Mouse (Mus musculus) hindbrain, embryonic 14.5 days (tissue): ENCODE data around the gene Gm5622. TPM values are rescaled to one million over a fixed set of nuclear protein-coding genes. Genes with fewer than 3 reads are reported as not detected.
"Not testable (repeated sequence)": the region's sequence is repeated elsewhere in the genome, so short reads cannot be mapped to it uniquely, and the experiment has no call there.

Experiments used
- ATAC-seq: fragments of 200-750 bp; cut with Nextera tagmentation; 2 replicates; pipeline ENCODE4 v1.8.0; 2017; ENCODE audit warnings: moderate number of reproducible peaks, mild to moderate bottlenecking, moderate TSS enrichment, moderate library complexity; ENCODE audit not compliant: low FRiP score
- DNase-seq: peaks from one replicate; pipeline ENCODE4 v3.0.0-alpha.2; 2015; ENCODE audit warnings: low spot score
- H3K27ac ChIP-seq: fragments of 300-500 bp; sonication (generic); 2 replicates; pipeline ENCODE4 v1.5.1; 2014; ENCODE audit warnings: mild to moderate bottlenecking, moderate library complexity
- H3K27me3 ChIP-seq: fragments of 300-500 bp; sonication (generic); 2 replicates; pipeline ENCODE4 v1.6.1; 2014; ENCODE audit warnings: mild to moderate bottlenecking, low read length, mixed read lengths; ENCODE audit not compliant: control insufficient read depth, insufficient read depth
- H3K36me3 ChIP-seq: fragments of 300-500 bp; sonication (generic); replicated peaks from 2 replicates; pipeline ENCODE4 v1.6.1; 2014; ENCODE audit not compliant: control insufficient read depth, insufficient read depth
- H3K4me1 ChIP-seq: fragments of 300-500 bp; sonication (generic); replicated peaks from 2 replicates; pipeline ENCODE4 v1.6.1; 2014; ENCODE audit warnings: antibody characterized with exemption, low read length, mixed read lengths; ENCODE audit not compliant: control insufficient read depth, insufficient read depth
- H3K4me2 ChIP-seq: fragments of 300-500 bp; sonication (generic); replicated peaks from 2 replicates; pipeline ENCODE4 v1.6.1; 2014; ENCODE audit warnings: mild to moderate bottlenecking, moderate library complexity
- H3K4me3 ChIP-seq: fragments of 300-500 bp; sonication (generic); replicated peaks from 2 replicates; pipeline ENCODE4 v1.5.1; 2014; ENCODE audit warnings: mild to moderate bottlenecking, low read length
- H3K9ac ChIP-seq: fragments of 300-500 bp; sonication (generic); 2 replicates; pipeline ENCODE4 v1.6.1; 2014
- H3K9me3 ChIP-seq: fragments of 300-500 bp; sonication (generic); 2 replicates; pipeline ENCODE4 v1.6.1; 2016; ENCODE audit warnings: low read length; ENCODE audit not compliant: control insufficient read depth
- WGBS: fragments of 180-500 bp; shearing (Covaris S2); extraction: QIAGEN DNeasy Blood & Tissue Kit; methylation state at CpG from one replicate; pipeline ENCODE4 v1.1.7; 2014; 5-methylcytosine and 5-hydroxymethylcytosine counted together
- polyA plus RNA-seq: library from polyadenylated mRNA; unstranded; fragments of >200 nt; fragmentation: Nextera tagmentation; extraction: Ambion mirVana; gene quantifications from 2 replicates; pipeline ENCODE4 v1.2.1, GENCODE M21; 2014

Gm5622 gene
- not detected in 2 replicates for polyA plus RNA-seq

GRCm38 (mm10) chr14:51552490-51552889 lies at the start of gene Gm5622:
Gene Gm5622 (plus strand): TSS chr14:51552790.
- no peaks in the 10 kb centered on the region for H3K4me1 ChIP-seq
- ATAC-seq (no peak), DNase-seq (no peak)
- H3K36me3 ChIP-seq = no peaks in the 10 kb centered on the region
- no peaks in the 10 kb centered on the region for H3K27me3 ChIP-seq
- 96% methylated on average over 4 of the region's 4 CpGs for WGBS
- H3K4me3 ChIP-seq = no peak within 1 kb of the TSS
- no peak within 1 kb of the TSS for H3K27ac ChIP-seq
- no peak within 1 kb of the TSS for H3K9ac ChIP-seq
- no peak within 1 kb of the TSS for H3K4me2 ChIP-seq
- H3K9me3 ChIP-seq = no peaks in the 10 kb centered on the region

- H3K4me3 ChIP-seq = no peak overlapping the region
- no peak overlapping the region for H3K4me2 ChIP-seq
- WGBS = 98% methylated on average over 8 of the region's 8 CpGs
- H3K27me3 ChIP-seq = no peaks in the 10 kb centered on the region
- no peak overlapping the region for H3K27ac ChIP-seq
- no peaks in the 10 kb centered on the region for H3K9me3 ChIP-seq
- ATAC-seq (no peak), DNase-seq (no peak)
- no peaks in the 10 kb centered on the region for H3K4me1 ChIP-seq
- H3K9ac ChIP-seq = no peak overlapping the region
- H3K36me3 ChIP-seq = no peaks in the 10 kb centered on the region
Measured at GRCm38 (mm10) chr14:51507416-51507815, 45.2 kb upstream of the Gm5622 start.

DNA sequence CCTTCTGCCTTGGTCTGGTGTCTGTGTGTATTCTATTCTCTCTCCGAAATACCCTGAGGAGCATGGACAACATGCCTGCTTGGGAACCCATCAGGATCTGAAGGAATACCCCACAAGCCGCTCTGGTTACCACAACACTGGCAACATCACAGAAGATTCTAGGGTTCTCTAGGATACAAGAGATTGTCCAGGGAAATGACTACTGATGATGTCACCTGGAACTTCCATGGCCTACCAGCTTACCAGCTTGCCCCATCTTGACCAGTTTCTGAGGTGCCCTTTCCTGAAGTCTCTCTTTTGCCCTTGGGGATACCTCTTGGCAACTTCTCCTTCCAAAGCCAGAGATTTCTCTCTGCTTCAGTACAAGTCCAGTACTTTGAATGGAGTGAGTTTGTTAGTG lies 21.4 kb downstream of the Gm5622 start, which contains the start of gene Gm17175:
Gene Gm17175 (minus strand): TSS at position 101 of the 400 bp plus-strand sequence.
- H3K4me3 ChIP-seq, H3K9me3 ChIP-seq, H3K4me2 ChIP-seq, H3K27me3 ChIP-seq, H3K27ac ChIP-seq, H3K9ac ChIP-seq, H3K36me3 ChIP-seq, DNase-seq, ATAC-seq, H3K4me1 ChIP-seq: not testable (repeated sequence)
- WGBS = 98% methylated on average over 2 of the region's 2 CpGs

DNA sequence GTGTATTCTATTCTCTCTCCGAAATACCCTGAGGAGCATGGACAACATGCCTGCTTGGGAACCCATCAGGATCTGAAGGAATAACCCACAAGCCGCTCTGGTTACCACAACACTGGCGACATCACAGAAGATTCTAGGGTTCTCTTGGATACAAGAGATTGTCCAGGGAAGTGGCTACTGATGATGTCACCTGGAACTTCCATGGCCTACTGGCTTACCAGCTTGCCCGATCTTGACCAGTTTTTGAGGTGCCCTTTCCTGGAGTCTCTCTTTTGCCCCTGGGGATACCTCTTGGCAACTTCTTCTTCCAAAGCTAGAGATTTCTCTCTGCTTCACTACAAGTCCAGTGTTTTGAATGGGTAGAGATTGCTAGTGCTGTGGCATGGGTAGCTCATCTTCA lies 39.4 kb downstream of the Gm5622 start, which contains the start of gene Gm17174:
Gene Gm17174 (minus strand): TSS at position 101 of the 400 bp plus-strand sequence.
- H3K4me1 ChIP-seq, H3K27ac ChIP-seq, H3K36me3 ChIP-seq, DNase-seq, ATAC-seq, H3K4me2 ChIP-seq, H3K4me3 ChIP-seq, H3K9ac ChIP-seq, H3K9me3 ChIP-seq, H3K27me3 ChIP-seq: not testable (repeated sequence)
- WGBS = 95% methylated on average over 4 of the region's 4 CpGs

DNA sequence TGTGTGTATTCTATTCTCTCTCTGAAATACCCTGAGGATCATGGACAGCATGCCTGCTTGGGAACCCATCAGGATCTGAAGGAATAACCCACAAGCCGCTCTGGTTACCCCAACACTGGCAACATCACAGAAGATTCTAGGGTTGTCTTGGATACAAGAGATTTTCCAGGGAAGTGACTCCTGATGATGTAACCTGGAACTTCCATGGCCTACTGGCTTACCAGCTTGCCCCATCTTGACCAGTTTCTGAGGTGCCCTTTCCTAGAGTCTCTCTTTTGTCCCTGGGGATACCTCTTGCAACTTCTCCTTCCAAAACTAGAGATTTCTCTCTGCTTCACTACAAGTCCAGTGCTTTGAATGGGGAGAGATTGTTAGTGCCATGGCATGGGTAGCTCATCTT lies 58.6 kb downstream of the Gm5622 start, which contains the start of gene Gm17078:
Gene Gm17078 (minus strand): TSS at position 101 of the 400 bp plus-strand sequence.
- ATAC-seq (no peak), DNase-seq (no peak)
- Histone ChIP-seq H3K4me1 (no peaks in the 10 kb centered on the region), H3K27ac (no peak within 1 kb of the TSS), H3K4me2 (no peak within 1 kb of the TSS), H3K4me3 (no peak within 1 kb of the TSS), H3K9me3 (no peaks in the 10 kb centered on the region), H3K36me3 (no peaks in the 10 kb centered on the region), H3K9ac (no peak within 1 kb of the TSS), H3K27me3 (no peaks in the 10 kb centered on the region)
- 94% methylated on average over 1 of the region's 1 CpGs for WGBS

DNA sequence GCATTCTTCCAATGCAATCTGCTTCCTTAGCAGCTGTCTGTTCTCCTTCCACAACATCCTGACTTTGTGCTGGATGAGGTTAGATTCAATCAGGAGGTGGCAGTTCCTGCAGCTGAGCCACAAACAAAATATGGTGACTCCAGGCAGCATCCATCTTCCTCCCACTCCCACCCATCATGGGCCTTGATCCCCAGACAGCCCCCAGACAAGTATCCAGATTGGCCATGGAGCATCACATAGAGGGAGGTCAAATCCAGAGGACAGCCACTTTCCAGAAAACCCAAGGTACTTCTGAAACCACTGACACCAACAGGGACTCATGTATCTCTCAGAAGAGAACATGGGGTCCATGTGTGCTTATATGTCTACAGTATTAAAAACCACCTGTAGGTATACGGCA lies 79.8 kb downstream of the Gm5622 start:
- H3K9me3 ChIP-seq, H3K4me2 ChIP-seq, H3K27ac ChIP-seq, H3K4me1 ChIP-seq, H3K27me3 ChIP-seq, DNase-seq, H3K4me3 ChIP-seq, H3K9ac ChIP-seq, H3K36me3 ChIP-seq, ATAC-seq: not testable (repeated sequence)
- 94% methylated on average over 1 of the region's 1 CpGs for WGBS

- H3K4me3 ChIP-seq, H3K4me2 ChIP-seq, H3K36me3 ChIP-seq, ATAC-seq, H3K9me3 ChIP-seq, H3K27me3 ChIP-seq, H3K27ac ChIP-seq, H3K9ac ChIP-seq, DNase-seq, H3K4me1 ChIP-seq: not testable (repeated sequence)
- 100% methylated on average over 1 of the region's 1 CpGs for WGBS
Measured at GRCm38 (mm10) chr14:51635566-51635965, 83.0 kb downstream of the Gm5622 start, which contains the start of gene Gm4181. Gene Gm4181 (minus strand): TSS chr14:51635666.

DNA sequence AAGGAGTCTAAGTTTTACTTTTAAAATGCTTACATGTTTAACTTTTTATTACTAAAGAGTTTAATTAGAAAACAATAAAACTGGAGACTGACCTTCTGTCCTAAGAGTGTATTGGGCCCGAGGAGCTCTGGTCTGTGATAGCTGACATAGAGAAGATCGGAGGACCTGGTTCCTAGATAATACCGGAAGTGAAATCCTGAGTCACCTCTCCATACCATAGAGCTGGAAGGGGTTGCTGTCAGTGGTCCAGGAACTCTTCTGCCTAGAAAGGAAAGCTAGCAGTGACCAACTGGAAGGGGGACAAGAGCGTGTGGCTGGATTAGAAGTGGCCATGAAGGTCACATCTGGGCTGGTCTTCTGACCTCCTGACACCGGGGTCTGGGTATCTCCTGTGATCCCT lies 124.7 kb downstream of the Gm5622 start:
- Histone ChIP-seq H3K27me3 (no peaks in the 10 kb centered on the region), H3K9me3 (no peaks in the 10 kb centered on the region), H3K4me2 (no peak overlapping the region), H3K9ac (no peak overlapping the region), H3K4me3 (no peak overlapping the region), H3K4me1 (no peaks in the 10 kb centered on the region), H3K36me3 (no peaks in the 10 kb centered on the region), H3K27ac (no peak overlapping the region)
- no peak for ATAC-seq
- no peak for DNase-seq
- 94% methylated on average over 5 of the region's 5 CpGs for WGBS

GRCm38 (mm10) chr14:51695368-51695767 lies 142.8 kb downstream of the Gm5622 start, which contains the start of gene Gm17079:
Gene Gm17079 (minus strand): TSS chr14:51695468.
- H3K9me3 ChIP-seq, DNase-seq, H3K27ac ChIP-seq, H3K4me1 ChIP-seq, H3K4me2 ChIP-seq, H3K27me3 ChIP-seq, H3K9ac ChIP-seq, H3K36me3 ChIP-seq, H3K4me3 ChIP-seq, ATAC-seq: not testable (repeated sequence)
- WGBS = 100% methylated on average over 1 of the region's 2 CpGs
